Mouse (Mus musculus): ENCODE data around the gene Tbc1d10a.

DNA sequence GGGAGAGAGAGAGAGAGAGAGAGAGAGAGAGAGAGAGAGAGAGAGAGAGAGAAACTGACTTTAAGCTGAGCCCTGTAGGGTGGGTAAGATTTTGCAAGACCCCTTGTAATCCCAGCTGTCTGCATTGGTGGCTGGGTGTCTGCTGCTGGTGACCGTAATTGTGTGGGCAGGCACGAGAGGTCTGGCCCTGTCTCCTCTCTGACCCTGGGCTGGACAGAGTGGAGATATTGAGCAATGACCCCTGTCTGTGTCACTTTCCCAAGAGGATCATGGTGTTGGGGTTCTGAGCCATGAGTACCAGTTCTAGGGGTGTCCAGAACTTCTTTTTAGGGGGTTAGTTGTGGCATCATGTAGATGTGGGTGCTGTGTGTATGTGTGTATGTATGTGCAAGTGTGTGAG is 37.6 kb downstream of the Tbc1d10a start:
- TF ChIP-seq CTCF (IDR thresholded peaks at IDR 0.05; ENCODE audit: borderline replicate concordance, insufficient read depth, low read depth, low read length) (no peak), POLR2A (IDR thresholded peaks at IDR 0.05; ENCODE audit: borderline replicate concordance, insufficient read depth, low read length) (no peak)
